Mouse (Mus musculus): ENCODE measurements around the gene Cacna1c. TPM values are rescaled to one million over a fixed set of nuclear protein-coding genes. Genes with fewer than 3 reads are reported as not detected.

Cacna1c gene
- total and polyA plus RNA-seq, 3 experiments: 36.7 to 97.5 (median 93.5) TPM

DNA sequence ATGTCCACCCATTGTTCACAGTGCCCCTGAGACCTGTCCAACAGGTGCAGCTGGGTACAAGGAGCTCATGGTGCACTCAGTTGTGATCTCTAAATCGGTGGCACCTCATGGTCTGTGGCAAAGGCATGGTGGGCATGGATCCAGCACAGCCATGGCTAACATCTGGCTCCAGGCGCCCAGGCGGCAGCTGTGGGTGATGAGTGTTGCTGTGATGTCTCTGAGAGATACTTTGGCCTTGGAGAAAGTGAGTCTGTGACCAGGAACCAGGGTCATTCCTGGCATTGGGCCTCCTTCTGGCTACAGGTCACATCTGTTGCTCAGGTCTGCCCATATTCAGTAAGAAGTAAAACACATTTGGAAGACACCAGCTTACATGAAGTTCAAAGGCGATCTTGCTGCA lies 391.1 kb downstream of the Cacna1c start:
- DNase-seq: peak; percentile 52

DNA sequence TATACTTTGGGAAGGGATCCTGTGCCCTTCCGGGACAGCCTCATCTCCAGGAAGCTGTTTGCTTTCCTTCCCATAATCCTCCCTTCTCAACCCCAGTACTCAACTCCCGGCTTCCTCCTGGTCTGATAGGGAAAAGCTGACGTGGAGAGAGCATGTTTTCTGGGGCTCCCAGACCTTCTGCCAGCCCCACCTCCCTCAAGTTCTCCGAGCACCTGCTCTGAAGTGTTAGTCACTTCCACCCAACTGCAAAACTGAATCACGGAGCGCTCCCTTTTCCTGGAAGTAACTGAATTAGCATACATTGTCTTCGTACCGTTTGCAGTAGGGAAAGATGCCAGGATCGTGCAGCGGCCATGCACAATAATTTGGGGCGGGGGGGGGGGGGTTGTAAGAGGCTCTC lies 393.9 kb downstream of the Cacna1c start:
- no peak for DNase-seq

DNA sequence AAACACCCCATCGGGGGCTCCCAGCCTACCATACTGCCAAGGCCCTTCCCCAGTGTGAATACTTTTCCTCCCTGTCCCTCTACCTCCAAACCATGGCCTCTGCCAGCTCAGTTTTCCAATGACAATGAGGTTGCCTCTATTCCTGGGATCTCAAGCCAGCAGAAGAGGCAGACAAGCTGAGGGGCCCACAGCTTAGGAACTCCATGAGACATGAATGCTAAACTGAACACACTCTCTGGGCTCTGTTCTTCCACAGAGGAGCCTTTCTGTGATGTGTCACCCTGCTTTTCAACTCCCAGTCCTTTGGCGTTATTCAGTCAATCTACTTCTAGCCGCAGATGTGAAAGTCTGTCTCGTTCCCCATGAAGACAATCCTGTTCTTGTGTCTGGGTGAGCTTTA lies 399.8 kb downstream of the Cacna1c start:
- no peak for DNase-seq

DNA sequence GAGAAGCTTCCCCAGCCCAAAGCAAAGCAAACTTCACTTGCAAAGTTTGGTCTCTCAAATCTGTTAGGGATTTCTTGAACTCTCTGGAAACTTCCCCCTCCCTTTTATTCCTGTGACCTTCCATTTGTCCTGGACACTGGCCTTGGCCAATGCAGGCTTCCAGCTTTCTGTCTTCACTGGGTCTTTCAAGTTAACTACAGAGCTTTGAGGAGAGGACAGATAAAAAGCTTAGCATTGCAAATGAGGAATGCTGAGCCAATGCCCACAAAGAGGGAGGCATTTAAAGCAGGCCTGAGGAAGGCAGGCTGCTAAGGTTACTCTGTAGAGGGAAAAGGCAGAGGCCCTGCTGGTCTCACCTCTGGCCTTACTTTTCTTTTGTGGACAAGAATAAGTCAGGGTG lies 400.5 kb downstream of the Cacna1c start:
- peak; percentile 47 for DNase-seq

DNA sequence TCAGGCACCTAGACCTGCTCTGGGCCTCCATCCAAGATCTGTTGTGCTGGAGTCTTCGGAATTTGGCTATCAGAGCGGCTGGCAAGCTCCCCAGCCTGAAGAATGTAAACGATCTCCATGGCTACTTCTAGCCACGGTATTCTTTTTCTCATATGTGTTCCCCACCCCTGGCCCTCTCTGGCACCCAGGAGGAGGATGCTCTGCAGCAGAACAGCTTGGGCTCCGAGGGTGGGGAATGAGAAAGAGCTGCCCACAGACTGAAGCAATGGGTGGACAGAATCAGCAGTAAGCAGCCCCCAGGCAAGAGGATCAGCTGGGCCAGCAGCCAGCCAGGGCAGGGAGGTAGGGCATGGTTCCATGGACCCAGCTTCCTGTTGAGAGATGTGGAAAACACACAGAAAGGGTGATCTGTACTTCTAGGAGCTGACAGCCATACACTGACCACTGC lies 404.3 kb downstream of the Cacna1c start:
- peak; percentile 50 for DNase-seq

DNA sequence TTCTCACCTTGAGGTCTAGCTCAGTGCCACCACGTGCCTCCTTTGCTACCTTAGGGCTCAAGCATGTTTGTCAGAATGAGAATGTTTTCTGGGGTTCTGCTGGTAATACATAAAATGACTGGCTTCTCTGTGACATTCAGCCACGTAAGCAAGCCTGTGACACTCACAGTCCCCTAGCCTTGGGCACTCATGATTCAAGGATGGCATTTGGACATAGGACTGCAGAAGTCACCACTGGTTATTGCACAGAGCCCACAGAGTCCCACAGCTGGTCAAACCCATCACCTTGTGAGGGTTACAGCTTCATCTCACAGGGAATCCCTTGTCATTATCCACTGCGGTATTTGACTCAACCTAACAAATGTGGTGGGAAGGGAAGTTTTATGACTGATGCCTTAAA lies 408.3 kb downstream of the Cacna1c start:
- peak; percentile 73 for DNase-seq

DNA sequence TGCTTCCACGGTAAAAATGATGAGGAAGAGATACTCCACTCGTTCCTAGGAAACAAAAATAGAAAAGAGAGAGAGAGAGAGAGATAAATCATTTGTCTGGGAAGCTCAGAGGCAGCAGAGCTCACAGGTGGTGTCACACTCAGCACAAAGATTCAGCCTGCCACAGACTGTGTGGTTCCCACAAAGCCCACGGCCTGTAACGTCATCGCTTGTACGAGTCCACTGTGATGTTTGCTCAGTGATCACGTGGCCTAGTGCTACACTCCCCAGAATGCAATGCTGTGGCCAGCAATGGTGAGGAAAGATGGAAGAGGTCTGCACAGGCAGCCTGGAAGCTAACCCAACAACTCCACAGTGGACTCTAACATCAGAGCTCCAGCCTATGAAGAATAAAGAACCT lies 415.9 kb downstream of the Cacna1c start:
- no peak for DNase-seq

DNA sequence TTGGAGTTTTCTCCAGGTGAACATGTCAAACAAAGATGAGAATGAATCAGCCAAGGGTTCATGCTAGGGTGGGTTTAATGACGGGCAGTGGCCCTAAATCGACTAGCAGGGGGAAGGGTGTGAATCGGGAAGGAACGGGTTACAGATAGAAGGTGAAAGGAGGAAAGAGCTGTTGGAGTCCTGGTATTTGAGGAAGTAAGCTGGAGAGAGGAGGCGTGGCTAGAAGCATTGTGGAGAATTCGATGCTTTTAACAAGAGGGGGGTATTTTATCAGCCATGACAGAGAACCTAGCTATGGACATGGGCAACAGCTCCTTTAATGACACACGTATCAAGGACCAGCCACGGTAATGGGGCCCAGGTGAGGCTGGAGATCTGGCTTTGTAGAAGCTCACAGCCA lies 417.0 kb downstream of the Cacna1c start:
- DNase-seq: no peak

DNA sequence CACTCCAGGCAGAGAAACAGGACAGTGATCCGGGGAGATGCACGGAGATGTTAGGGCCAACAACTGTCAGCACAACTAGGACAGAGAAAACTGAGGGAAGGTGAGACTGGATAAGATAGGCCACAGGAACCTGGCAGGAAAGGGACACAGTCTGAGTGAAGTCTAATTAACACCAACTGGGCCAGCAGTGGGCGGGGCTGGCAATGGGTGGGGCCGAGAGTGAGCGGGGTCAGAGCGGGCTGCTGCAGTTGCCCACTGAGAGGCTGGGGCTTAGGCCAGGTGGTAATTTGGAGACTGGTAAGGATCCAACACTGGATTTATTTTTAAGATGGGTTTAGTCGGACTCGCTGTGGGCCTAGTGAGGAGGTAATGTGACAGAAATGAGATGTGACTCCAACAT lies 418.8 kb downstream of the Cacna1c start:
- no peak for DNase-seq

DNA sequence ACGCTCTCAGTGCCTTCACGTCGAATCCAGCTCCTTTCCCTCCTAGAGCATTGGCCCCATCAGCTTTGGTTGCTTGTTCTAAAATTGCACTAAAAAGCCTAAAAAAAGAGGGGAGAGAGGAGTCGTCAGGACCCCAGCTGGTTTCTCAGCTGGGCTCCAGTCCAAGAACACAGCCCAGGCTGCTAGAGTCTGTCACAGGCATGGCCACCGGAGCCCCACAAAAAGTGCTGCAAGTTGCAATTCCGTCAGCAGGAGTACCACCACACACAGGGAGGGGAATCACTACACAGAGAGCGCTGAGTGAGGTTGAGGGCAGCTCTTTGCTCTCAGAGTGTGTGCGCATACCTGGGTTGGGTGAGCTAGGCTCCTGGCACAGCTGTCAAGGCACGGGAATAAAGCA lies 419.8 kb downstream of the Cacna1c start:
- no peak for DNase-seq

DNA sequence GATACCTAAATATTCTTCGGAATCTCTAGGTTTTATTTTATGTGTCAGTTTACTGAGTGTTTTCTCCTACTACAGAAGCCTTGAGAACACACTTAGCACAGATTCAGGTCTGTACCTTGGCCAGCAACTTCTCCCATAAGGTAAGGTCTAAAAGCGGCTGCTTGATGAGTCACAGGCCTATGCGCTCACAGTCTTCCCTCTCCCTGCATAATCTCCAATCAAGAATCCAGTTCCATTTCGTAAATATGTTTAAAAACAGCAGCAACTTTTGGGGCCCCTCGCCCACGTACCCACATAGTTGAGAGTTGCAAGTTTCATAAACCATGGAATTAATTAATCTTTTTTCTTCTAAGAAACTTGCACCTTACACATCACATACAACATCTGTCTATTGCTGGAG lies 423.6 kb downstream of the Cacna1c start:
- DNase-seq: no peak

DNA sequence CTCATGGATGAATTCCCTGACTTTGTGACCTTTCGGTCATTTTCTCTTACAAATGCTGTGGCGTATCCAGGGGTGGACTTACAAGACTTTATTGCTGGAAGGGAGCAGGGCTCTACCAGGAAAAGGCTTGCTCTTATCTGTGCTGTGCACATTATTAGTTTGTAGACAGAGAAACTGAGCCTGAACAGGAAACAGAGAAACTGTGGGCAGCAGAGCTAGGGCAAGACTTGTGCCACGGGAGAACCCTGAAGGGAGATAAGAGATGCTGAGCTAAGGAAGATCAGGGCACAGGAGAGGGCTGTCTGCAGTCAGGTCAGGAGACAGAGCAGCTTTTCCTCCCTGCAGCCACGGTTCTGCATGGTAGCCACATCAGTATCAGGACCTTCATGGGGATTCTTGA lies 425.1 kb downstream of the Cacna1c start:
- no peak for DNase-seq

DNA sequence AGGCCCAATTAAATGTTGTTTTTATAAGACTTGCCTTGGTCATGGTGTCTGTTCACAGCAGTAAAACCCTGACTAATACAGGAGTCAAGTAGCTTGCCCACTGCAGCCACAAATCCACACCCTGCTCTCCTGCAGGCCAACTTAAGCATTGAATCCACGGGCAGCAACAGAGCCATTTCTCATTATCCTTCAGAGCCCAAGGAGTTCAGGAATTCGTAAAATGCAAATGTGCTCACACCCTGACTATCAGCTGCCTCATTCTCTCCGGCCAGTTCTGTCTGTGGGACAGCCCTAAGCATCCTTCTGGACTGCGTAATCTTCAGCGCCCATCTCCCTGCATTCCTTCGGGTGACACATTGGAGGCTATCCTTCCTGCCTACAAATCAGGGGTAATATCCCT lies 425.8 kb downstream of the Cacna1c start:
- no peak for DNase-seq

DNA sequence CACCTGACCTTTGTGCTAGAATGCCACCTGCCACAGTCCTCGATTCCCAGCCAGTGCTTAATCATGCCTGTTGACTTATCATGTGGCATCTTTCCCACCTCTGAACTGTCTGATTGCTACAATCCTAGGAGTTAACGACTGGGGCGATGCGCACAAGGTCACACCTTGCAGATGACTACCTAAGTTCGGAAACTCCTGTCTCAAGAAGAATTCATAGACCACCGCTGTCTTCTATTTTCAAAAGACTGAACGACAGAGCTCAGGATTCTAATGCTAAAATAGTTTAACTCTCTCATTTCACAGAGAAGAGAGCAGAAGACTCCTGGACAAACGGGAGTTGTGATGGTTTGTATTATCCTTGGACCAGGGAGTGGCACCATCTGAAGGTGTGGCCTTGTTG lies 426.4 kb downstream of the Cacna1c start:
- no peak for DNase-seq

DNA sequence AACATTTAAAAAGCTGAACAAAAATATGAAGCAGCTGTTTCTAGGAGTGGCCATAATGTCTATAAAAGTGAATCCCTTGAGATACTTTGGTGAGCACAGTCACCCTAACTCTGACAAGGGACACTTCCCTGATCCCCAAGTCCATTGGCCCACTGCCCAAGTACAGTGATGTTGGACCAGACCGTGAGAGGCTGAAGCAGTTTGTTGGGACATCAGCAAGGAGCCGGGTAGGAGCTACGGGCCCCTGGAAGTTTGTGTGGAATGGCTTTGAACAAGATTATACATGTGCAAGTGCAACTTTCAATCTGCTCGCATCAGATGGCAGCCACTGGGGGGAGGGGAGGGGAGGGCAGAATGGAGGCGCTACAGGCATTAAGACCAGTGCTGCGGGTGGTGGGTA lies 428.5 kb downstream of the Cacna1c start:
- no peak for DNase-seq

DNA sequence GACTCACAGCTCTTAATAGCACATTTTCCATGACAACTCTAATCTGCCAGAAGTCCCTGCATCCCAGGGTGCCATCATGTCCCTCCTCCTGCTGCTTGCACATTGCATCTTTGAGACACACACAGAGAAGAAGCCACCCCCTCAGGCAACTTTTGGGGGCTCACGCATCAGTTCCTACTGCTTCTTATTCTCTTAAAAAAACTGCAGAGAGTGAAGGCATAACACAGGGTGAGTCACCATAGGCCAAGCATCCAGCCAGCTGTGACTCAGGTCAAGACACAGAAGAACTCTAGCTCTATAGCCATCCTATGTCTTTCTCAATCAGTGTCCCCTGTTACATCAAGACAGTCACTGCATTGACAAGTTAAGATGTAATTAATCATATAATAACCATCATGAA lies 431.0 kb downstream of the Cacna1c start:
- peak; percentile 38 for DNase-seq

DNA sequence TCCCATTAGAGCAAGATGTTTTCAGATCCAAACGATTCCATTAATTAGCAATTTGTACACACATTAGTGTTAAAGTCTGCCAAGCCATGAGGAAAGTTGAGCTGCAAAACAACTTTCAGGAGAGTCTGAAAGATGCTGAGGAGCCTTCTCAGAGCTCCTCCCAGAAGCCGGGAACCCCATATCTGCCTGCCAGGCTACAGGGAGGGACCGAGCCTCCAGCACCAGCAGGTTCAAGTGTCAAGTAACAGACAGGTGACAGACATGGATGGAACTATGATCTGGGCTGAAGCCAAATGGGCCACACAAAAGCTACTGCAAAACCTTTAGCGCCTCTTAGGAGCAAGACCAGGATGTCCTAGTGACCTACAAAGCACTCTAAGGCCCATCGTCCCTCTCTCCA lies 437.2 kb downstream of the Cacna1c start:
- DNase-seq: no peak

DNA sequence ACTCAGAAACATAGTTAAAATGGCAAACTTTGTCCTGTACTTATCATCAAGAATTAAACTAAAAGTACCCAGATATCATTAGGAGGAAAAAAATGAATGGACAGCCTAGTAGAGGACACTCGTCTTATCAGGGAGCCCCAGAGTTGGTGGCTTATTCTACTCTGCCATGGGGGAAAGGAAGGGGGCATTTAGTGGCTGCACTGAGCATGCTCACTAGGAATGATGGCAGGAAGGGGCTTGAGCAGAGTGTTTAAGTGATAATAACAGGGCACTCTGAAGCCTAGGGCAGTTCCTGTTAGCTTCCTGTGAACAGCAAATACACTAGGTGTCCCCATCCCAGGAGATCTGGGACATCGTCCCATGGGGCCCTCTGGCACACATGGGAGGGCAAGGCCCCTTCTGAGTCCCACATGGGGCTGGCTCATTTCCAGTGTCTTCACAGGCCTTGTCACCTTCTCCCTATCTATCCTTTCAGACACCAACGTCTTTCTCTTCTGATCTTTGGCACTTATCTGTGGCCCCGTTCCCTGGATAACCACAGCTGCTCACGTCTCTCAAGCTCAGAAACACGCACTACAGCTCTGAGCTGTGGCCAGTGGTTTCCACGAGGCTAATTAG lies 437.8 kb downstream of the Cacna1c start:
- DNase-seq: no peak

DNA sequence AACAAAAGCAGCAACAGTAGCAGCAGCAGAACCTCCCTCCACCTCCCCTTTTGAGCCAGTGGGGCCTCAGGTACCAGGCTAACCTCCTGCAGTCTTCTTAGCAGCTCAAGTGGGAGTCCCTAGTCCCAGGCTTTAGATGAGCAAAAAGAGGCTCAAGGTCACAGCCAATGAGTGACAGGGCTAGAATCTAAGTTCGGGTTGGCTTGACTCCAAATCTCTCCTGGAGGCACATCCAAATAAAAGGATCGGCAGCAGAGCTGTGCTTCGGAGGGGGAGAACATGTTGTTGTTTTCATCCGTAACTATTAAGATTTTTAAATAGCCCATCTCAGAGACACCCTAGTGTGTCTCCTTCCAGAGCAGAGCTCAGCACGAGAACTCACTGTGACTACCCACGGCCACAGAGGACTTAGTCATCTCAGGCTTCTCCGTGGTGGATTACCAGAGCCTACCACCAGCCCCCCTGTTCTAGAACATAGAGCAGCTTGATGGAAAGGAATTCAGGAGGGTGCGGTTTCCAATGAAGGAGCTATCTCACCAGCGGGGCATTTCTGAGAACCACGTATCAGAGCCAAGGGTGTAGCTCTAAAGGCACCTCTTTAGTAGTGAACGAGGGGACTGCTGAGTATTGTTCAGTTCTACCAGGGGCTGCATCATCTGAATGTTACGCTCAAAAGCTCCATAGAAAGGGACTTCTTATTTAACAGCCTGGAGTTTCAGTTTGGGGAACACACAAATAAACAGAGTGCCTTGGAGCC lies 438.5 kb downstream of the Cacna1c start:
- DNase-seq: peak; percentile 29

DNA sequence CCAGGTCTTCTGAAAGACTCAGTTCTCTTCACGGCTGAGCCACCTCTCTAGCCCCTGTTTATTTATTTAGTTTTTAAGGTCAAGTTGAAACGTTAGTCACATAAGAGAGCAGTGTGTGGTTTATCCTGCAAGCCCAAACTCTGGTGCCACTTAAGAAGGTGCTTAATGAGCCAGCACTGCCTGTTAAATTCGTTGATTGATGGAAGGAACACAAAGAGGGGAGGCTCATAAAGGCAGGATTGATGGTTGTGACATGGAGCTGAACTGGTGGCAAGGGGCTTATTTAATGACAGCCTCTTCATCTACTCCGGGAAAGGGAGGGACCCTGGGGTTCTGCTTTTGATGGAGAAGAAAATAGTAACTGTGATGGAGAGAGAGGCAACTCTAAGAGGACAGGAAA lies 439.7 kb downstream of the Cacna1c start:
- DNase-seq: no peak

DNA sequence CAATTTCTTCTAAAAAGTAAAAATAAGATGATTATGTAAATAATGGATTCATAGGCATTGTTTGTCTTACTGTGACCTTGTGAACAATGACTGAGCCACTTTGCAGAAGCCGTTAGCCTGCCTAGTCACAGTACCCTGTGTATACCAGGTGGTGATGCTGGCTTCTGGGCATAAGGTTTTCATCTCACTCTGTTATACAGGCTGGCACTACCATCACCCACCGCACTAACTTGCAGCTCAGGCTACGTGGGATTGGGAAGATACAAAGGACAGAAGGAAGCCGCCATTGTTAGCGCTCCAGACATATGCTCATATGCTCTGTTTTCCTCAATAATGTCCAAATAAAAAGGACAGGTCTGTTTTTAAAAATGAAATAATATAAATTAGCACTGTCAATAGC lies 440.4 kb downstream of the Cacna1c start:
- no peak for DNase-seq

DNA sequence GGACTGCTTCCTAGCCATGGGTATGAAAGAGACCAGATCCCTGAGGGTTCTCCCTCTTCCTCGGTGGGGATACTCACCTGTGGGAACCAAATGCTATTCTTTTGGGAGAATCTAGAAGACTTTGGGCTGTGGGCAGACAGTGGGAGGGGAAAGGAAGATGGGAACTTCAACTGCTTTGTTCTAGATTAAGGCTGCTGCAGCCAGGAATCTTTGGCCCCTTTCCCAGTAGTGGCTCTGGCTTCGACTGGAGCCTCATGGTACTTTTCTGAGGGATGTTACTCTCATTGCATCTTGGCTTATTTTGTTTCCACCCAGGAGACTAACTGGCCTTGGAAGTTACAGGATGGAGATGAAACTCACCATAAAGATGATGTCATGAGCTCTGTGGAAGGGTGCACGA lies 441.8 kb downstream of the Cacna1c start:
- DNase-seq: no peak

DNA sequence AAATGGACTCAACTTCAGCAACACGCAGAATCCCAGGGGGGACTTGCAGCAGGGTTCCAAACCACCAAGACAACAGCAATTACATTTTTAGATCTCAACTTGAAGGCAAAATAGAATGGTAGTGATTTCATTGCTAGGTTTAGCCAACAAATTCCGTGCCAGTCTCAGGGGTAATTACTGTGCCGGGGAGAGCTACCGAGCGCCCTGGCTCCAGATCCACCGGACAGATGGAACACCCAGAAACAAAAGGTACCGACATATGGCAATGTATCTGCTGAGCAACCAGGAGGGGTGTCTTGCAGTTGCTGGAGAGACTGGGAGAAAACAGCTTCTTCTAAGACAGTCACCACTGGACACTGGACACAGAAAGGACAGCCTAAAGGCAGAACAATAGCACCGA lies 442.4 kb downstream of the Cacna1c start:
- no peak for DNase-seq

DNA sequence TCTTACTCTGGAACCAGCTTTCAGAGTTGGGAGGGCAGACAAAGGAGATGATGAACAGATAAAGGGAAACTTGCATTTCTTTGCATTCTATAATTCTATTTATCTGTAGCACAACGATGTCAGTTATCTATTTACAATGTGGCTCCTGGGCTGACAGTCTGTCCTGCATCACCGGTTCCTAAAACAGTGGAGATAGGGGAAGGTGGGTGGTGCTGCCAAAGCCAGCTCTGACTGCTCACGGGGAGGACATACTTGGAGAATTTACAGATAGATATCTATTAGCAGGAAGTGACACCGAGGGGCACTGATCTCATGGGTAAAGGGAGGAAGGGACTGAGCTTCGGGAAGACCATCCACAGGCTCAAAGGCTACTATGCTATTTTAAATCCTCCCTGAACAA lies 443.2 kb downstream of the Cacna1c start:
- no peak for DNase-seq

Measured in adrenal gland, adult 2 months (tissue).